In the genomic region with DNA sequence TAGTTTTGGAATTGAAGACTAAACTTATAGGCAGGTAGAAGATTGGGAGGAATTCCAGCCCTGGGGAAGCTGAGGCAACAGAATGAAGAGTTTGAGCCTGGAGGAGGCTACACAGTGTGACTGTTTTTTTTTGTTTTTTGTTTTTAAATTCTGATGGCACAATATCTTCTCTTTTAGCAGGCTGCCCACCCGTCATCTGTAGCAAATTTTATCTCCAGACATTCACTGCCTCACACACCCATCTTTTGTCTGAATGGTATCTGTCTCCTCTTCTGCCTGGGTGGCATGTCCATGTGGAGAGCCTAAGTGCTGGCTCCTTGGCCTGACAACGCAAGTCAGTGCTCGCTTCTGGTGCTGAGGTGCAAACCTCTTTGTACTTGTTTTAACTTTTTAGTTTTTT, we compare ENCODE assay signal across 25 mouse cellular contexts.
DNase-seq lines count a peak whose midpoint lies in the region; ATAC-seq and TF ChIP-seq lines count a peak whose summit lies in the region.
"Had no signal": no experiment of that assay in that cellular context is flagged by ENCODE, and none has a peak within 500 bp of the region (broad histone marks: within the 10 kb centered on the region; RNA-seq: fewer than 3 reads in every experiment).

No protein-coding gene starts in this region.

- H3K79me2 ChIP-seq in heart, adult 2 months (replicated peaks; ENCODE audit: control insufficient read depth, insufficient read depth, low read length), result no peaks in the 10 kb centered on the region

- no peaks in the 10 kb centered on the region for H3K27me3 ChIP-seq in heart, adult 2 months (ENCODE audit: control insufficient read depth, insufficient read depth, low read length)
- H3K27me3 ChIP-seq in limb, embryonic 12.5 days, result no peaks in the 10 kb centered on the region
- no peaks in the 10 kb centered on the region for H3K27me3 ChIP-seq in limb, embryonic 10.5 days (ENCODE audit: low read depth, poor library complexity, severe bottlenecking)
- no peaks in the 10 kb centered on the region for H3K27me3 ChIP-seq in kidney, adult 2 months (replicated peaks; ENCODE audit: control insufficient read depth, insufficient read depth, low read length)
- H3K27me3 ChIP-seq: embryonic facial prominence, embryonic 12.5 days; embryonic facial prominence, embryonic 15.5 days; heart, embryonic 13.5 days had no signal

- no peak for ATAC-seq in limb, embryonic 12.5 days (ENCODE audit: insufficient number of reproducible peaks, insufficient read depth, low FRiP score, low TSS enrichment, low read depth)
- no peak for ATAC-seq in activated CD4-positive, CD25-positive, alpha-beta regulatory T cell, adult 4 months
- ATAC-seq: forebrain, embryonic 14.5 days; forebrain, postnatal 0 days had no signal

- TF ChIP-seq POLR2A in heart, adult 2 months (IDR thresholded peaks at IDR 0.05; ENCODE audit: insufficient read depth, low read depth, low read length), result no peak
- TF ChIP-seq POLR2A in kidney, adult 2 months (IDR thresholded peaks at IDR 0.05; ENCODE audit: low read depth, low read length), result no peak

- H3K36me3 ChIP-seq in heart, adult 2 months (ENCODE audit: control insufficient read depth, insufficient read depth, low read length), result no peaks in the 10 kb centered on the region
- H3K36me3 ChIP-seq in limb, embryonic 12.5 days, result no peaks in the 10 kb centered on the region
- H3K36me3 ChIP-seq in limb, embryonic 10.5 days, result no peaks in the 10 kb centered on the region
- H3K36me3 ChIP-seq in kidney, adult 2 months (ENCODE audit: control insufficient read depth, insufficient read depth, low read length), result no peaks in the 10 kb centered on the region
- H3K36me3 ChIP-seq: embryonic facial prominence, embryonic 12.5 days; embryonic facial prominence, embryonic 15.5 days; heart, embryonic 10.5 days; heart, embryonic 13.5 days had no signal

- H3K9ac ChIP-seq in heart, adult 2 months (ENCODE audit: low read depth, low read length), result no peak overlapping the region
- no peak overlapping the region for H3K9ac ChIP-seq in limb, embryonic 12.5 days (replicated peaks)
- H3K9ac ChIP-seq: embryonic facial prominence, embryonic 12.5 days; embryonic facial prominence, embryonic 15.5 days; forebrain, postnatal 0 days; heart, embryonic 13.5 days; hindbrain, embryonic 14.5 days had no signal

- intact Hi-C loops in heart, adult 2 months (cut with DNase I), result no loop called here

- peaks cover 6% of the 10 kb centered on the region; the same call in 1 of the 2 replicates for H3K9me3 ChIP-seq in limb, embryonic 12.5 days
- H3K9me3 ChIP-seq in limb, embryonic 10.5 days (replicated peaks), result no peaks in the 10 kb centered on the region
- H3K9me3 ChIP-seq: embryonic facial prominence, embryonic 12.5 days; embryonic facial prominence, embryonic 15.5 days; heart, embryonic 10.5 days; heart, embryonic 13.5 days had no signal

- 82% methylated on average over 3 of the region's 3 CpGs for WGBS in heart, adult 2 months
- WGBS in limb, embryonic 12.5 days, result 64% methylated on average over 3 of the region's 3 CpGs
- 87% methylated on average over 3 of the region's 3 CpGs for WGBS in limb, embryonic 10.5 days
- WGBS in kidney, adult 2 months, result 88% methylated on average over 3 of the region's 3 CpGs

- no peak overlapping the region for H3K4me2 ChIP-seq in limb, embryonic 12.5 days
- H3K4me2 ChIP-seq: embryonic facial prominence, embryonic 12.5 days; embryonic facial prominence, embryonic 15.5 days; heart, embryonic 13.5 days; hindbrain, embryonic 14.5 days had no signal

- no peak overlapping the region for H3K27ac ChIP-seq in heart, adult 2 months
- 0 out of 2 replicates have a peak overlapping the region, but pooled peaks have one; percentile 29 for H3K27ac ChIP-seq in limb, embryonic 12.5 days
- H3K27ac ChIP-seq in limb, embryonic 10.5 days, result no peak overlapping the region; the same call in 1 of the 2 replicates
- no peak overlapping the region for H3K27ac ChIP-seq in kidney, adult 2 months (ENCODE audit: insufficient read depth, low read depth, low read length)
- H3K27ac ChIP-seq: embryonic facial prominence, embryonic 12.5 days; embryonic facial prominence, embryonic 15.5 days; gastrocnemius, adult 2 months; heart, embryonic 10.5 days; heart, embryonic 13.5 days; hindbrain, embryonic 14.5 days had no signal

- no peak for TF ChIP-seq EP300 in heart, adult 2 months (IDR thresholded peaks at IDR 0.05; ENCODE audit: insufficient read depth, low read depth, low read length)

- DNase-seq in heart, adult 11 months, result peak; percentile 34
- DNase-seq in heart, adult 2 months, result no peak
- DNase-seq in limb, embryonic 10.5 days (ENCODE audit: low spot score), result no peak
- peak; percentile 11 to 16 for DNase-seq in layer of hippocampus, postnatal 14 days (ENCODE audit: low spot score in 2 of 2)
- DNase-seq in kidney, adult 2 months, result no peak
- DNase-seq: adrenal gland, postnatal 10 days; adrenal gland, postnatal 36 days; cerebellum, adult 11 months; cerebellum, adult 2 months; cerebellum, adult 9-11 months; cerebellum, postnatal 25 days; forebrain, postnatal 0 days; gastrocnemius, adult 2 months; gastrocnemius, postnatal 14 days; heart, adult 18-20 months; heart, postnatal 14 days; heart, postnatal 4 days had no signal

- no peak for TF ChIP-seq CTCF in heart, adult 2 months (IDR thresholded peaks at IDR 0.05)
- no peak for TF ChIP-seq CTCF in kidney, adult 2 months (conservative IDR thresholded peaks at IDR 0.05; ENCODE audit: insufficient read depth, insufficient read length, low read depth, low read length)

- no peaks in the 10 kb centered on the region for H3K4me1 ChIP-seq in heart, adult 2 months (ENCODE audit: control insufficient read depth, insufficient read depth, low read length)
- H3K4me1 ChIP-seq in limb, embryonic 12.5 days (replicated peaks), result peaks cover 46% of the 10 kb centered on the region
- H3K4me1 ChIP-seq in limb, embryonic 10.5 days, result peaks cover 25% of the 10 kb centered on the region
- no peaks in the 10 kb centered on the region for H3K4me1 ChIP-seq in kidney, adult 2 months (ENCODE audit: control insufficient read depth, insufficient read depth, low read length)
- H3K4me1 ChIP-seq: embryonic facial prominence, embryonic 12.5 days; heart, embryonic 10.5 days had no signal

- H3K4me3 ChIP-seq in heart, adult 2 months, result no peak overlapping the region
- no peak overlapping the region for H3K4me3 ChIP-seq in limb, embryonic 12.5 days (replicated peaks)
- H3K4me3 ChIP-seq in limb, embryonic 10.5 days, result no peak overlapping the region
- no peak overlapping the region for H3K4me3 ChIP-seq in kidney, adult 2 months (ENCODE audit: insufficient read depth, low read depth, low read length)
- H3K4me3 ChIP-seq: embryonic facial prominence, embryonic 12.5 days; embryonic facial prominence, embryonic 15.5 days; gastrocnemius, adult 2 months; heart, embryonic 10.5 days; heart, embryonic 13.5 days had no signal

Comparison
In these comparisons a context has a peak if more than half of its experiments do, and no peak if none do; other contexts are left out.
1. DNase-seq: peak in heart, adult 11 months (single experiment) and layer of hippocampus, postnatal 14 days (2 of 2); none in heart, adult 2 months (0 of 2), limb, embryonic 10.5 days (single experiment) and kidney, adult 2 months (single experiment).